Mouse (Mus musculus) lung, embryonic 14.5 days (tissue): Measurements from ENCODE around the gene Cycs. TPM values are rescaled to one million over a fixed set of nuclear protein-coding genes. Genes with fewer than 3 reads are reported as not detected.
A peak's percentile ranks its signal among the peaks of the same experiment; 100 is the strongest.
"Not testable (repeated sequence)": the region's sequence is repeated elsewhere in the genome, so short reads cannot be mapped to it uniquely, and the experiment has no call there.

Source experiments
- ATAC-seq: fragments of 200-750 bp; cut with Nextera tagmentation; 2 replicates; pipeline ENCODE4 v1.8.0; 2017; ENCODE audit warnings: mild to moderate bottlenecking, moderate TSS enrichment, moderate library complexity; ENCODE audit not compliant: insufficient read depth
- DNase-seq: peaks from one replicate; pipeline ENCODE4 v3.0.0-alpha.2; 2015
- H3K27ac ChIP-seq: fragments of 300-500 bp; sonication (generic); 2 replicates; pipeline ENCODE4 v1.5.1; 2014; ENCODE audit warnings: low read depth, mild to moderate bottlenecking, moderate library complexity
- H3K27me3 ChIP-seq: fragments of 300-500 bp; sonication (generic); 2 replicates; pipeline ENCODE4 v1.6.1; 2014; ENCODE audit warnings: low read length, control low read depth; ENCODE audit not compliant: insufficient read depth
- H3K36me3 ChIP-seq: fragments of 300-500 bp; sonication (generic); 2 replicates; pipeline ENCODE4 v1.6.1; 2014; ENCODE audit warnings: control low read depth; ENCODE audit not compliant: insufficient read depth
- H3K4me1 ChIP-seq: fragments of 300-500 bp; sonication (generic); 2 replicates; pipeline ENCODE4 v1.6.1; 2014; ENCODE audit warnings: antibody characterized with exemption, control low read depth; ENCODE audit not compliant: insufficient read depth
- H3K4me2 ChIP-seq: fragments of 300-500 bp; sonication (generic); 2 replicates; pipeline ENCODE4 v1.6.1; 2014; ENCODE audit warnings: mild to moderate bottlenecking
- H3K4me3 ChIP-seq: fragments of 300-500 bp; sonication (generic); 2 replicates; pipeline ENCODE4 v1.5.1; 2014; ENCODE audit warnings: low read depth, low read length
- H3K9ac ChIP-seq: fragments of 300-500 bp; sonication (generic); 2 replicates; pipeline ENCODE4 v1.6.1; 2014
- H3K9me3 ChIP-seq: fragments of 300-500 bp; sonication (generic); 2 replicates; pipeline ENCODE4 v1.6.1; 2016; ENCODE audit warnings: low read depth, low read length, control low read depth
- CTCF ChIP-seq: IDR thresholded peaks from 2 replicates; pipeline ENCODE4 v1.5.1; 2016; ENCODE audit warnings: antibody characterized with exemption, low read depth
- WGBS: fragments of 180-500 bp; shearing (Covaris S2); extraction: QIAGEN DNeasy Blood & Tissue Kit; methylation state at CpG from one replicate; pipeline ENCODE4 v1.1.7; 2014; 5-methylcytosine and 5-hydroxymethylcytosine counted together
- polyA plus RNA-seq: library from polyadenylated mRNA; unstranded; fragments of >200 nt; fragmentation: Nextera tagmentation; extraction: Ambion mirVana; gene quantifications from 2 replicates; pipeline ENCODE4 v1.2.1, GENCODE M21; 2014

The Cycs gene
- polyA plus RNA-seq, 1 experiment from 2014 or later: 58.0 TPM

- Histone ChIP-seq H3K4me3 (no peak overlapping the region), H3K4me2 (no peak overlapping the region), H3K27ac (no peak overlapping the region), H3K9ac (no peak overlapping the region), H3K36me3 (peaks cover 16% of the 10 kb centered on the region; the same call in 1 of the 2 replicates), H3K4me1 (0 out of 2 replicates have a peak, but pooled peaks cover 4% of the 10 kb centered on the region), H3K9me3 (no peaks in the 10 kb centered on the region), H3K27me3 (no peaks in the 10 kb centered on the region)
- TF ChIP-seq CTCF: no peak
- no peak for ATAC-seq
- 84% methylated on average over 4 of the region's 4 CpGs for WGBS
- DNase-seq: no peak
Measured at GRCm38 (mm10) chr6:50562421-50562820, 3.9 kb downstream of the Cycs start.

DNA sequence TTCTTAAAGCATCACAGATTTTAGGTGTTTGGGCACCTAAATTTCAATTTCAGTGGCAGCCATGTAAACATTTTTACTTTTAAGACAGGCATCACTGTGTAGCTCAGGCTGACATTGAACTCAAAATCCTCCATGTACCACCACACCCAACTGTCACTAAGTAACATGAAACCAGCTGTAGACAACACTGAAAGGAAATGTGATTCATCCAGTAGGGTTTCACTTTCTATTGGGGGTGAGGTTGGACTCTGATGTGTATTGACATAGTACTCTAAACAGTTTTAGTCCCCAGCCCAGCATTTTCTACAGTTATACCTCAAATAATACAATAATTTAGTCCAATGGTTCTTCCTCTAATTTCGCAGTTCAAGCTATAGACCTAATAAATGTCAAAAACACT, 5.6 kb downstream of the Cycs start:
- Histone ChIP-seq H3K4me1 (no peaks in the 10 kb centered on the region), H3K4me3 (no peak overlapping the region), H3K27me3 (no peaks in the 10 kb centered on the region), H3K9me3 (no peaks in the 10 kb centered on the region), H3K36me3 (peaks cover 16% of the 10 kb centered on the region; the same call in 1 of the 2 replicates), H3K27ac (no peak overlapping the region), H3K9ac (no peak overlapping the region), H3K4me2 (no peak overlapping the region)
- no peak for TF ChIP-seq CTCF
- ATAC-seq (no peak), DNase-seq (no peak)
- WGBS: 87% methylated on average over 1 of the region's 1 CpGs

GRCm38 (mm10) chr6:50558877-50559276, 7.5 kb downstream of the Cycs start:
- WGBS: 79% methylated on average over 4 of the region's 4 CpGs
- Histone ChIP-seq H3K27me3 (no peaks in the 10 kb centered on the region), H3K36me3 (peaks cover 12% of the 10 kb centered on the region; the same call in 1 of the 2 replicates), H3K4me3 (no peak overlapping the region), H3K9me3 (no peaks in the 10 kb centered on the region), H3K9ac (no peak overlapping the region), H3K4me1 (no peaks in the 10 kb centered on the region), H3K4me2 (no peak overlapping the region), H3K27ac (no peak overlapping the region)
- TF ChIP-seq CTCF: no peak
- no peak for DNase-seq
- ATAC-seq: no peak

DNA sequence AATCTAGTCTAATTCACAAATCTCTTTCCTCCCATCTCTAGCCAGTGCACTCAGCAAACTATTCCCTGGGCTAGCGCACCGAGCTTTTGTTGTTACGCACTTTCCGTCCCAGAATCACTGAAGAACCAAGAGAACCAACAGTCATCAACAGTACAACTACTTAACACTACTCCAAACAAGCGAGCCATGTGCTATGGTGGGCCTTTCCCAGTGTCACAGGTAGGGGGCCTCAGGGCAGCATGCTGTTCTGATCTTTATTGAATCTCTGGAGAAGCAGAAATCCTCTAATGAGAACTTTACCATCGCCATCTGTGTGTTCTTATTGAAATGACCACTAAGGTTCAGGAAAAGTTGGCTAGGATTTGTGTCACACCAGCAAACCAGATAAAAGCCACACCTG, 8.8 kb downstream of the Cycs start:
- 0 out of 2 replicates have a peak, but pooled peaks cover under 1% of the 10 kb centered on the region for H3K36me3 ChIP-seq
- WGBS: 87% methylated on average over 6 of the region's 6 CpGs
- no peaks in the 10 kb centered on the region for H3K27me3 ChIP-seq
- no peak overlapping the region for H3K4me2 ChIP-seq
- no peaks in the 10 kb centered on the region for H3K4me1 ChIP-seq
- DNase-seq (no peak), ATAC-seq (no peak)
- TF ChIP-seq CTCF: 0 out of 2 replicates have a peak, but pooled peaks have one; percentile 11
- H3K9ac ChIP-seq: no peak overlapping the region
- H3K9me3 ChIP-seq: no peaks in the 10 kb centered on the region
- no peak overlapping the region for H3K4me3 ChIP-seq
- no peak overlapping the region for H3K27ac ChIP-seq

DNA sequence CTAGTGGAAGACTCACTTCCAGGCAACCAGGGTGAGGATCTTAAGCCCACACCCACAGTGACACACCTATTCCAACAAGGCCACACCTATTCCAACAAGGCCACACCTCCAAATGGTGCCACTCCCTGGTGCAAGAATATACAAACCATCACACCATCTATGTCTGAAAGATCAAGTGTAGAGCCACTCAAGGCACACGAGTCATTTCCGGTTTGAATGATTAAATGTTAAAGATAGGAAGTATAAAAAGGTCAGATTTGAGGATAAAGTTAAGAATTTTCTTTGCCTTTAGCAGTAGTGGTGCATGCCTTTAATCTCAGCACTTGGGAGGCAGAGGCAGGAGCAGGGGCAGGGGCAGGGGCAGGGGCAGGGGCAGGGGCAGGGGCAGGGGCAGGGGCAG, 12.1 kb downstream of the Cycs start:
- H3K4me2 ChIP-seq, H3K27me3 ChIP-seq, DNase-seq, H3K4me3 ChIP-seq, H3K36me3 ChIP-seq, H3K27ac ChIP-seq, ATAC-seq, H3K9ac ChIP-seq, H3K4me1 ChIP-seq, H3K9me3 ChIP-seq: not testable (repeated sequence)
- WGBS: 78% methylated on average over 2 of the region's 2 CpGs

DNA sequence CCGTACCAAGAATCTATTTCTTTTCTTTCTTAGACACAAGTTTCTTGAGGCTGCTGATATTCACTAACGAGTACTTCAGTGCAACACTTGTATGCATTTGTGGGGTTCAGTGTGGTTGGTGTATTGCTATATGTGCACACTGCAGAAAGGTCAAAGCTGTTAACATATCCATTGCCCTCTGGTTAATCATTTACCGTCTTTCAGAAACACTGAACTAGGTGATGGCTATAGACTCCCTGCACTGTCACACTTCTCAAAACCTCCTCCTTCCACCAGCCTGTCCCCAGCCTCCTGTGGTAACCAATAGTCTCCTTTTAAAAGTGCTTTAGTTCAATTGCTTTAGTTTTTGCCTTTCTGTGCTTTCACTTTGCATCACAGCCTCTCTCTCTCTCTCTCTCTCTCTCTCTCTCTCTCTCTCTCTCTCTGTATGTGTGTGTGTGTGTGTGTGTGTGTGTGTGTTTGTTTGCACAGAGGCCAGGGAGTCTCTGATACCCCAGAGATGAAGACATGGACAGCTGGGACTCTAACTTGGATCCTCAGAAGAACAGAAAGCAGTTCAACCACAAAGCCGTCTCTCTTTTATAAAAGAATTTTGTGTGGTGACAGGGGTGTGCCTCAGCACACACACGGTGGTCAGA, 13.3 kb downstream of the Cycs start:
- Histone ChIP-seq H3K4me3 (no peak overlapping the region), H3K9me3 (no peaks in the 10 kb centered on the region), H3K36me3 (no peaks in the 10 kb centered on the region), H3K4me1 (no peaks in the 10 kb centered on the region), H3K9ac (no peak overlapping the region), H3K27me3 (no peaks in the 10 kb centered on the region), H3K27ac (no peak overlapping the region), H3K4me2 (no peak overlapping the region)
- DNase-seq (no peak), ATAC-seq (no peak)
- 61% methylated on average over 5 of the region's 5 CpGs for WGBS
- TF ChIP-seq CTCF: no peak

DNA sequence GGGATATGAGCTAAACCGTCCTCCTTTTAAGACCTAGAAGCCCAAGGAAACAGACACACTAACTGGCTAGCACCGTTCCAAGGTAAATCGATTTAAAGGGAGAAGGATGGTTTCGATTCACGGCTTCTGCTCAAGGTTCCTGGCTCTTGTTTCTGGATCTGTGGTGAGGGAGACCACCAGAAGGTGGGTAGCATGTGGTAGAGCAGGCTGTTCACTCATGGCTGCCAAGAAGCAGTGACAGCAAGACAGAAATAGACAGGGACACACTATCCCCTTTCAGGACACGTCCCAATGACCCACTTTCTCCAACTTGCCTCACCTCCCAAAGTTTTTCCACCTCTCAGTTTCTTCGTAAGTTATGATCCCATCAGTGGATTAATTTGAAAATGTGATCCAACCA, 16.5 kb downstream of the Cycs start:
- Histone ChIP-seq H3K27me3 (no peaks in the 10 kb centered on the region), H3K36me3 (no peaks in the 10 kb centered on the region), H3K9ac (no peak overlapping the region), H3K27ac (no peak overlapping the region), H3K4me1 (no peaks in the 10 kb centered on the region), H3K4me2 (no peak overlapping the region), H3K9me3 (no peaks in the 10 kb centered on the region), H3K4me3 (no peak overlapping the region)
- no peak for TF ChIP-seq CTCF
- WGBS: 77% methylated on average over 7 of the region's 7 CpGs
- ATAC-seq: no peak
- DNase-seq: no peak
